Comparison of ENCODE assay signal across 7 mouse cellular contexts in the genomic region with DNA sequence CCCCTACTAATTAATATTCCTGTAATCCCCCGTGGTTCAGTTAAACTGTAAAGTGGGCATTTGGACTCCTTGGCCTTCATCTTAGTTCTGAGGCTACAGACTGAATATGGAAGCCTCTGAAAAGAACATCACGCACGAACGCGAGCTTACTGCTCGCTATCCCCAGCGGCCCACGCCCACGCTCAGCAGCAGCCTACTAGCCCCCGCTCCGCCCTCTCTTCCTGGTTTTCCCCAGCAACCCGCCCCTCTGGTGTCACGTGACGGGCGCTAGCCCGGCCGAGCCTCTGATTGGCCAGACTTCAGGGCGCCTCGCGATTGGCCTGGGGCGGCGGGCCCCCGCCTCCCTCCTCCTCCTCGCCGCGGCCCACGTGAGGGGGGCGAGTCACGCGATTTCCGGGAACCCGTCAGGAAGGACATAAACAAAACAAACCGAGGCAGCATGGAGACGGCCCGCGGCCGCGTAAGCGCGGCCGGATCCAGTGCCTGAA. TPM values are rescaled to one million over a fixed set of nuclear protein-coding genes. Genes with fewer than 3 reads are reported as not detected.
DNase-seq lines count a peak whose midpoint lies in the region; ATAC-seq lines count a peak whose summit lies in the region.

A gene (plus strand): TSS at position 380 of the 488 bp plus-strand sequence.

- peak; percentile 43 for ATAC-seq in embryonic facial prominence, embryonic 12.5 days (ENCODE audit: insufficient number of reproducible peaks, insufficient read depth, low FRiP score, low TSS enrichment)
- ATAC-seq in limb, embryonic 11.5 days (ENCODE audit: insufficient number of reproducible peaks, low FRiP score, low TSS enrichment, low read depth), result peak; percentile 72
- ATAC-seq in midbrain, embryonic 14.5 days (ENCODE audit: low FRiP score, low TSS enrichment), result peak; percentile 88

- H3K4me2 ChIP-seq in embryonic facial prominence, embryonic 12.5 days (replicated peaks), result peak within 1 kb of the TSS; percentile 62
- H3K4me2 ChIP-seq in limb, embryonic 11.5 days (ENCODE audit: low read depth, severe bottlenecking), result peak within 1 kb of the TSS; percentile 74
- peak within 1 kb of the TSS; percentile 65 for H3K4me2 ChIP-seq in midbrain, embryonic 14.5 days (ENCODE audit: low read length)

- H3K9me3 ChIP-seq in embryonic facial prominence, embryonic 12.5 days, result no peaks in the 10 kb centered on the region
- no peaks in the 10 kb centered on the region for H3K9me3 ChIP-seq in limb, embryonic 11.5 days (ENCODE audit: control insufficient read depth, low read length)
- H3K9me3 ChIP-seq in midbrain, embryonic 14.5 days (ENCODE audit: control insufficient read depth, low read length), result no peaks in the 10 kb centered on the region

- DNase-seq in adrenal gland, postnatal 25 days, result peak; percentile 99
- DNase-seq in heart, adult 11 months, result peak; percentile 100
- peak; percentile 99 for DNase-seq in kidney, adult 18-20 months
- DNase-seq in limb, embryonic 11.5 days (ENCODE audit: low spot score), result peak; percentile 97
- peak; percentile 99 for DNase-seq in midbrain, embryonic 14.5 days
- peak; percentile 98 to 99 for DNase-seq in spleen, adult 18-20 months

- no peaks in the 10 kb centered on the region for H3K36me3 ChIP-seq in embryonic facial prominence, embryonic 12.5 days
- H3K36me3 ChIP-seq in limb, embryonic 11.5 days (ENCODE audit: control insufficient read depth, insufficient read depth, low read length), result no peaks in the 10 kb centered on the region
- H3K36me3 ChIP-seq in midbrain, embryonic 14.5 days (ENCODE audit: control insufficient read depth, insufficient read depth, low read length), result no peaks in the 10 kb centered on the region

- H3K27ac ChIP-seq in embryonic facial prominence, embryonic 12.5 days, result peak within 1 kb of the TSS; percentile 63
- 0 out of 2 replicates have a peak within 1 kb of the TSS, but pooled peaks have one; percentile 30 for H3K27ac ChIP-seq in limb, embryonic 11.5 days (replicated peaks; ENCODE audit: low read depth, low read length)
- peak within 1 kb of the TSS; percentile 87 for H3K27ac ChIP-seq in midbrain, embryonic 14.5 days (replicated peaks; ENCODE audit: low read depth, low read length)

- H3K4me1 ChIP-seq in embryonic facial prominence, embryonic 12.5 days, result no peaks in the 10 kb centered on the region
- H3K4me1 ChIP-seq in limb, embryonic 11.5 days (ENCODE audit: control insufficient read depth, insufficient read depth, low read length), result no peaks in the 10 kb centered on the region
- H3K4me1 ChIP-seq in midbrain, embryonic 14.5 days (ENCODE audit: control insufficient read depth, insufficient read depth, low read length), result peaks cover 6% of the 10 kb centered on the region; the same call in 1 of the 2 replicates

- peak within 1 kb of the TSS; percentile 63 for H3K9ac ChIP-seq in embryonic facial prominence, embryonic 12.5 days
- peak within 1 kb of the TSS; percentile 72 for H3K9ac ChIP-seq in limb, embryonic 11.5 days (ENCODE audit: low read length)
- H3K9ac ChIP-seq in midbrain, embryonic 14.5 days (replicated peaks; ENCODE audit: low read length), result peak within 1 kb of the TSS; percentile 80

- no peaks in the 10 kb centered on the region for H3K27me3 ChIP-seq in embryonic facial prominence, embryonic 12.5 days
- H3K27me3 ChIP-seq in limb, embryonic 11.5 days (ENCODE audit: control insufficient read depth, insufficient read depth, low read length), result no peaks in the 10 kb centered on the region
- no peaks in the 10 kb centered on the region for H3K27me3 ChIP-seq in midbrain, embryonic 14.5 days (ENCODE audit: control insufficient read depth, insufficient read depth, low read length)

- WGBS in embryonic facial prominence, embryonic 12.5 days, result under 1% methylated on average over 41 of the region's 41 CpGs
- WGBS in limb, embryonic 11.5 days, result 0% methylated on average over 41 of the region's 41 CpGs
- under 1% methylated on average over 41 of the region's 41 CpGs for WGBS in midbrain, embryonic 14.5 days

- H3K4me3 ChIP-seq in embryonic facial prominence, embryonic 12.5 days, result peak within 1 kb of the TSS; percentile 98
- peak within 1 kb of the TSS; percentile 83 for H3K4me3 ChIP-seq in limb, embryonic 11.5 days (ENCODE audit: low read depth, low read length)
- H3K4me3 ChIP-seq in midbrain, embryonic 14.5 days (replicated peaks; ENCODE audit: low read depth, low read length), result peak within 1 kb of the TSS; percentile 98

RNA-seq across cellular contexts. Expression of the gene that starts here (rescaled TPM):
- 43.9 and 71.9 TPM in 2 replicates for total RNA-seq in adrenal gland, postnatal 25 days (2021)
- polyA plus RNA-seq in embryonic facial prominence, embryonic 12.5 days (2016; fragmentation: Nextera tagmentation; extraction: Ambion mirVana), result 5.6 and 6.0 TPM in 2 replicates
- polyA plus RNA-seq in limb, embryonic 11.5 days (2014; fragmentation: Nextera tagmentation; extraction: Ambion mirVana), result 1.9 and 2.5 TPM in 2 replicates
- 12.9 and 18.1 TPM in 2 replicates for polyA plus RNA-seq in midbrain, embryonic 14.5 days (2014; fragmentation: Nextera tagmentation; extraction: Ambion mirVana)

Comparison
In these comparisons a context has a peak if more than half of its experiments do, and no peak if none do; other contexts are left out.
1. Peak in every context shown above with its lines: DNase-seq, ATAC-seq, H3K4me3 ChIP-seq and H3K27ac ChIP-seq.
2. H3K27ac ChIP-seq: peak in every context shown above with its lines; median percentile 87 in midbrain, embryonic 14.5 days; 63 in embryonic facial prominence, embryonic 12.5 days; 30 in limb, embryonic 11.5 days.